Comparison of ENCODE assay signal across 9 mouse cellular contexts in the genomic region with DNA sequence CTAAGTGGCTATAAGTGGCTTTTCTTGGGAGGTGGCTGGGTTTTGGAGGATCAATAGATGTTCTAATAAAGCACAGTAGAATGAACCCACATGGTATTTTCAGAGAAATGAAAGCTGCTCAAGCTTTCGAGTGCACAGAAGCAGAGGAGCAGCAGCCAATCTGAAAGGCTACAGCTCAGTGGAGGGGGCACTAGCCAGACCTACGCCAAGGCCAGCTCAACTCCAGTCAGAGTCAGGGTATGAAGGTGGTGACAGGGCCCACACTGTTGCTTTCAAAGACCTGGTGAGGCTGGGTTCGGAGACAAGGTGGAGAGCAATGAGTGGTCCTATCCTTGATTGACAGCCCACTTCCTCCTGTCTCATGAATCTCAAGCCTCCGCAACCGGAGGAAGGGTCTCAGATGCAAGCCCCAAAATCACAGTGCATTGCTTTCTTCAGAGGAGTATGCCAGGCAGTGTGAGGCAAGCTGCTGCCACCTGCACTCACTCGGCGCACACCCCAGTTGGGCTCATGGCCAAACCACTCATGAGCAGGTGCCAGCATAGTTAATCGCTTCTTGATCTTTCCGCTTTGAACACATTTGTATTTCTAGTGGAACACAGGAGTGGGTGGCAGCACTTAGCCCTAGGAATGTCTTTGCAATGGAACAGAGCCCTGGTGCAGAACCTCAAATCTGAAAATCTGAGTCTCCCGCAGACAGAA.
DNase-seq lines count a peak whose midpoint lies in the region; ATAC-seq lines count a peak whose summit lies in the region.
"Had no signal": no experiment of that assay in that cellular context is flagged by ENCODE, and none has a peak within 500 bp of the region (broad histone marks: within the 10 kb centered on the region; RNA-seq: fewer than 3 reads in every experiment).

No protein-coding gene starts in this region.

- no peak overlapping the region for H3K4me3 ChIP-seq in heart, embryonic 13.5 days
- no peak overlapping the region for H3K4me3 ChIP-seq in heart, embryonic 12.5 days
- H3K4me3 ChIP-seq: embryonic facial prominence, embryonic 13.5 days had no signal

- WGBS in heart, embryonic 13.5 days = 63% methylated on average over 10 of the region's 10 CpGs
- 75% methylated on average over 10 of the region's 10 CpGs for WGBS in heart, embryonic 12.5 days

- peak; percentile 33; the same call in 1 of the 2 replicates for ATAC-seq in heart, embryonic 13.5 days (ENCODE audit: extremely low read depth, insufficient number of reproducible peaks, low FRiP score, low TSS enrichment)
- no peak for ATAC-seq in heart, embryonic 12.5 days (ENCODE audit: insufficient number of reproducible peaks, low FRiP score)

- no peaks in the 10 kb centered on the region for H3K36me3 ChIP-seq in heart, embryonic 13.5 days
- no peaks in the 10 kb centered on the region for H3K36me3 ChIP-seq in heart, embryonic 12.5 days
- H3K36me3 ChIP-seq: embryonic facial prominence, embryonic 13.5 days had no signal

- H3K9me3 ChIP-seq in heart, embryonic 13.5 days = no peaks in the 10 kb centered on the region
- H3K9me3 ChIP-seq in heart, embryonic 12.5 days (replicated peaks) = no peaks in the 10 kb centered on the region
- H3K9me3 ChIP-seq: embryonic facial prominence, embryonic 13.5 days had no signal

- no peak overlapping the region; the same call in 1 of the 2 replicates for H3K27ac ChIP-seq in heart, embryonic 13.5 days (replicated peaks)
- no peak overlapping the region for H3K27ac ChIP-seq in heart, embryonic 12.5 days (ENCODE audit: poor library complexity, severe bottlenecking)
- H3K27ac ChIP-seq: embryonic facial prominence, embryonic 13.5 days had no signal

- H3K27me3 ChIP-seq in heart, embryonic 13.5 days (replicated peaks) = no peaks in the 10 kb centered on the region; the same call in 1 of the 2 replicates
- H3K27me3 ChIP-seq in heart, embryonic 12.5 days (replicated peaks) = no peaks in the 10 kb centered on the region
- H3K27me3 ChIP-seq: embryonic facial prominence, embryonic 13.5 days had no signal

- no peak overlapping the region for H3K4me2 ChIP-seq in heart, embryonic 13.5 days
- H3K4me2 ChIP-seq in heart, embryonic 12.5 days = no peak overlapping the region
- H3K4me2 ChIP-seq: embryonic facial prominence, embryonic 13.5 days had no signal

- peaks cover 36% of the 10 kb centered on the region for H3K4me1 ChIP-seq in heart, embryonic 13.5 days
- peaks cover 19% of the 10 kb centered on the region for H3K4me1 ChIP-seq in heart, embryonic 12.5 days (replicated peaks)

- no peak overlapping the region for H3K9ac ChIP-seq in heart, embryonic 13.5 days
- H3K9ac ChIP-seq in heart, embryonic 12.5 days = no peak overlapping the region
- H3K9ac ChIP-seq: embryonic facial prominence, embryonic 13.5 days had no signal

- DNase-seq in cerebellum, postnatal 10 days = peak; percentile 91 to 94
- DNase-seq in kidney, postnatal 10 days = peak; percentile 70
- peak; percentile 89 to 92 for DNase-seq in lung, adult 18-20 months
- DNase-seq in right cerebral cortex, postnatal 4 days = peak; percentile 47
- no peak for DNase-seq in gastrocnemius, adult 8-10 months (ENCODE audit: low spot score in 2 of 2)
- DNase-seq in heart, adult 9 months (ENCODE audit: low spot score in 2 of 2) = no peak

Comparison
In these comparisons a context has a peak if more than half of its experiments do, and no peak if none do; other contexts are left out.
1. DNase-seq: peak in cerebellum, postnatal 10 days (2 of 2), kidney, postnatal 10 days (single experiment), lung, adult 18-20 months (2 of 2) and right cerebral cortex, postnatal 4 days (single experiment); none in gastrocnemius, adult 8-10 months (0 of 2) and heart, adult 9 months (0 of 2).